Mouse (Mus musculus) megakaryocyte, adult 5-6 weeks (primary cell): ENCODE results near the gene Sprr2f. TPM values are rescaled to one million over a fixed set of nuclear protein-coding genes. Genes with fewer than 3 reads are reported as not detected.

Source experiments
- ATAC-seq: 2 replicates; pipeline ENCODE4 v1.8.0; 2016; ENCODE audit warnings: mild to moderate bottlenecking, inconsistent platforms; ENCODE audit not compliant: poor library complexity, severe bottlenecking
- total RNA-seq, 2 experiments: library from RNA; stranded (forward) in 1 of 2; stranded (reverse) in 1 of 2; fragments of 153-499, 151-499 nt in 1 of 2; fragments of 221-1000, 200-1000 nt in 1 of 2; gene quantifications; 2 replicates each; pipeline versions ENCODE4 v1.2.3 to v1.2.4; 2015 to 2017

Gene Sprr2f
- not detected in 2 replicates for total RNA-seq (2015)
- total RNA-seq (2017), result not detected in 2 replicates

DNA sequence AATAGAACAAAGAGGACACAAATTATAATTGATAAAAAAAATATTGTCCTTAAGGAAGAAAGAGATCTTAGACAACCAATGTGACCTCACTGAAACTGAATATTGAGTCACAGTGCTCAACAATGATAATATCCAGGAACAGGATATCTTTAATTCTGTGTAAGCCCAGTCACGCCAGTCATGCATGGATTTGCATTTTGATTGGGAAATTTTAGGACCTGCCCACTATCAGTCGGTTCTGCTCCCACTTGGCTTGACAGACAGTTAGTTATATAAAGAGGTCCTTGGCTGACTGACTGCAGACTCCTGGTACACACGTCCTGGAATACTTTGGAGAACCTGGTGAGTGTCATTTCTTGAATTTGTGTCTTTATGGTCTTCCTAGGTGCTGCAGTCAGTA, at the start of gene Sprr2f:
Sprr2f (plus strand) TSS at position 301 of the 400 bp plus-strand sequence.
- ATAC-seq, result no peak

DNA sequence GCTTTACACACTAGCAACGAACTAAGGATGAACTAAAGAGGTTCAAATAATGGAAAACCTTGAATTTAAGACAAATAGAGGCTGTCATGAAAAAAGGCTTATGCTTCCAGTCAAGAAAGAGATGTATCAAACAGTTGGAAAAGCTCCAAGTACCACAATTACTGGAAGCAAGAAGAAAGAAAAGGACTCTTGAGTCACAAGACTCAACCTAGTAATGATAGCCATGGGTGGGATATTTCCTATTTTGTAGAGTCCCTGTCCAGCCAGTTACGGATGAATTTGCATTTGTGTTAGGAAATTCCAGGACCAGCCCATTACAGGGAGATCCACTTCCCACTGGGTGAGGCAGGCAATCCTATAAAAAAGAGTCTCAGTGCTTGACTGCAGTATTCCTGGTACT, 48.7 kb upstream of the Sprr2f start, which contains the start of gene Sprr2b:
Sprr2b (plus strand) TSS at position 301 of the 400 bp plus-strand sequence.
- ATAC-seq, result no peak

DNA sequence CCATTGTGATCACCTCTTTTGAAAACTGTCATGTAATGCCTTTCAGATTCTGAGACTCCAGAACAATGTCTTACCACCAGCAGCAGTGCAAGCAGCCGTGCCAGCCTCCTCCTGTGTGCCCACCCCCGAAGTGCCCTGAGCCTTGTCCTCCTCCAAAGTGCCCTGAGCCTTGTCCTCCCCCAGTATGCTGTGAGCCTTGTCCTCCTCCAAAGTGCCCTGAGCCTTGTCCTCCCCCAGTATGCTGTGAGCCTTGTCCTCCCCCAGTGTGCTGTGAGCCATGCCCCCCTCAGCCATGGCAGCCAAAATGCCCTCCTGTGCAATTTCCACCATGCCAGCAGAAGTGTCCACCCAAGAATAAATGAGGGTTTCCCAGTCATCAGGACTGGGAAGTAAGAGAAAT, 47.6 kb upstream of the Sprr2f start:
- ATAC-seq, result no peak

DNA sequence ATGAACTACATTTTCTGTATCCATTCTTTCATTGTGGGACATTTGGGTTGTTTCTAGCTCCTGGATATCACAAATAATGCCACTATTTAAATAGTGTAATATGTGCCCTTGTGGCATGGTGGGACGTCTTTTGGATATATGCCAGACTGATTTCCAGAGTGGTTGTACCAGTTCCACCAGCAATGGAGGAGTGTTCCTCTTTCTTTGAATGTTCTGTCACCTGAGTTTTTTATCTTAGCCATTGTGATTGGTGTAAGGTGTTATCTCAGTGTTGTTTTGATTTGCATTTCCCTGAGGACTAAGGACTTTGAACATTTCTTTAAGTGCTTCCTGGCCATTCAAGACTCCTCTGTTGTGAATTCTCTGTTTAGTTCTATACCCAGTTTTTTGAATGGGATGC, 28.7 kb upstream of the Sprr2f start:
- no peak for ATAC-seq

DNA sequence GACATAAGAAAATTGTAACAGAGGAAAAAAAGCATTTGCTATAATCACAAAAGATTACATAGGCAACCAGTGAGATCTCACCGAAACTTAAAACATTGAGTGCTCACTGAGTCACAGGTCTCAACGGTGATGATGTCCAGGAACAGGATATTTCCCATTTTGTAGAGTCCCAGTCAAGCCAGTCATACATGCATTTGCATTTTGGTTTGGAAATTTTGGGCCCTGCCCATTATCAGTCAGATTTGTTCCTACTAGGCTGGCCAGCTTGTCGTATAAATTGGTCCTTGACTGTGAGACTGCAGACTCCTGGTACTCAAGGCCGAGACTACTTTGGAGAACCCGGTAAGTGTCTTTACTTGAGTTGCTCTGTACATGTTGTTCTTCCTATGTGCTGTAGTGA, 26.1 kb upstream of the Sprr2f start, which contains the start of gene Sprr2d:
Sprr2d (plus strand) TSS at position 301 of the 400 bp plus-strand sequence.
- ATAC-seq, result no peak

DNA sequence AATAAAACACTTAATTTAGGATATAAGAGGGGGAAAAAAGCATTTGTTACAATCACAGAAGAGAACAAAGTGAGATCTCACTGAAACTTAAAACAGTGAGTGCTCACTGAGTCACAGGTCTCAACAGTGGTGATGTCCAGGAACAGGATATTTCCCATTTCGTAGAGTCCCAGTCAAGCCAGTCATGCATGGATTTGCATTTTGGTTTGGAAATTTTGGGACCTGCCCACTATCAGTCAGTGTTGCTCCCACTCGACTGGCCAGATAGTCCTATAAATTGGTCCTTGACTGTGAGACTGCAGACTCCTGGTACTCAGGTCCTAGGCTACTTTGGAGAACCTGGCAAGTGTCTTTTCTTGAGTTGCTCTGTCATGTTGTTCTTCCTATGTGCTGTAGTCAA, 13.1 kb upstream of the Sprr2f start, which contains the start of gene Sprr2e:
Sprr2e (plus strand) TSS at position 301 of the 400 bp plus-strand sequence.
- ATAC-seq, result no peak

DNA sequence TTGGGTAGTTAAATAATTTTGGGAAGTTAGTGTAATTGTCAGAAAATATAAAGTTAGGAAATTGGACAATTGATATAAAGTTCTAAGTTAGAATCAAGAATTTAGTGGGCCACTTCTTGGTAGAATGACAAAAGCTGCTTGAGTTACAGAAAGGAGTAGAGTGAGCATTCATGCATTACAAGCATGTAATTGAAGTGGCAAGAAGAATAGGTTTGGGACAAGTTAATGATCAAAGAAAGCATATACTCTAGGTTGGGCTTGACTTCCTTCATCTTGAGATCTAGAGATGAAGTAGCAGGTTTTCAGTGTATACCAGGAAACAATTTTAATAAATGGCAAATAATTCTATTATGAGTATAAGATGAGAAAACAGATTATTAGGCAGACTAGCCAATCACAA, 3.4 kb upstream of the Sprr2f start:
- ATAC-seq, result no peak

DNA sequence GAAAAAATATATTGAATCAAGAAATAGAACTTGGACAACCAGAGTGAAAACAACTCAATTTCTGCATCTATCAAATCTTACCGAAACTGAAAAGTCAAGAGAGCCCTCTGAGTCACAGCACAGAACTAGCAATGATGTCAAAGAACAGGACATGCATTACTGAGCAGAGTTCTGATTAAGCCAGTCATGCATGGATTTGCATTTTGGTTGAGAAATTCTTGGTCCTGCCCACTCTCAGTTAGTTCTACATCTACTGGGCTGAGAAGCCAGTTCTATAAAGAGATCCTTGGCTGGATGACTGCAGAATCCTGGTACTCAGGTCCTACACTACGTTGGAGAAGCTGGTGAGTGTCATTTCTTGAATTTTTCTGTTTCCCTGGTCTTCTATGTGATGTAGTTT, 8.6 kb downstream of the Sprr2f start:
- no peak for ATAC-seq

DNA sequence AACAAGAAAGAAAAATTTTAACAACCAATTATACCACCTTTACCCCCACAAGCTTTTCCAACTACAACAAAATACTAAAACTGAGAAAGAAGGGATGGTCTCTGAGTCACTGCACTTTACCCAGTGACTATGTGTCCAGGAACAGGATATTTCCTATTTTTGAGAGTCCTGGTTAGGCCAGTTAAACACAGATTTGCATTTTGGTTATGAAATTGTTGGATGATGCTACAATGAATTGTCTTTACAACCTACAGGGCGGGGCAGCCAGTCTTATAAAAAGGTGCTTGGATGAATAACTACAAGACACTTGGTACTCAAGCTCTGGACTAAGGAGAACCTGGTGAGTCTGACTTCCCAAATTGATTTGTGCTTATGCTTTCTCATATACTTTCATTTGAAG, 20.4 kb downstream of the Sprr2f start, which contains the start of gene Sprr2h:
Sprr2h (plus strand) TSS at position 301 of the 400 bp plus-strand sequence.
- no peak for ATAC-seq

DNA sequence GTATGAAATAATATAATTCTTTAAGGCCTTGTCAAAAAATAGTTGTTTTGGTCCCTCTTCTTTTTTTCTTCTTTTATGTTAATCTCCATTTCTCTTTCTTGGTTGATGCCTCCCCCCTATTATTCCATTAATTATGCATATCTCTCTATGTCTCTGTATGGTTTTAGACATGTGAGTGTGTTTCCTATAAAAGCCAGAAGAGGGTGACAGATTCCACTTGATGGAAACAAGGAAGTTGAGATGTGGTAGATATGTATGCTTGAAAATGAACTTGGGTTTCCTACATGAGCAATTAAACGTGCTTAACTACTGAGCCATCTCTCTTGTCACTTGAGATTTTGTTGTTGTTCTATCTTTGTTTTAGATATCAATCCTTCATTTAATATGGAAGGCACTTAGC, 29.3 kb downstream of the Sprr2f start:
- ATAC-seq, result no peak

DNA sequence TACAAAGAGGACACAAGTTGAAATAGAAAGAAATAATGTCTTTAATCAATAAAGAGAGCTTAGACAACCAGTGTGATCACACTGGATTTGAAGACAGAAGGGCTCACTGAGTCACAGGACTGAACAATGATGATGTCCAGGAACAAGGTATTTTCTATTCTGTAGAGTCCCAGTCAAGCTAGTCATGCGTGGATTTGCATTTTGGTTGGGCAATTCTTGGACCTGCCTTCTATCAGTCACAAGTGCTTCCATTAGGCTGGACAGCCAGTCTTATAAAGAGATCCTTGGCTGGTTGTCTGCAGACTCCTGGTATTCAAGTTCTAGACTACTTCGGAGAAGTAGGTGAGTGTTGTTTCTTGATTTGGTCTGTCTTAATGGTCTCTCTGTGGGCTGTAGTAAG, 42.7 kb downstream of the Sprr2f start, which contains the start of gene Sprr2i:
Sprr2i (plus strand) TSS at position 301 of the 400 bp plus-strand sequence.
- no peak for ATAC-seq

Other genes with a start within 250 kb of the Sprr2f start
- gene Prr9, start 241.2 kb upstream of the Sprr2f start, total RNA-seq (2015), result not detected in 2 replicates
- not detected in 2 replicates for gene Prr9, start 241.2 kb upstream of the Sprr2f start, total RNA-seq (2017)
- gene Lelp1, start 222.4 kb upstream of the Sprr2f start, total RNA-seq (2015), result not detected in 2 replicates
- gene Lelp1, start 222.4 kb upstream of the Sprr2f start, total RNA-seq (2017), result not detected in 2 replicates
- not detected in 2 replicates for gene Sprr2a1, start 149.4 kb upstream of the Sprr2f start, total RNA-seq (2015)
- gene Sprr2a1, start 149.4 kb upstream of the Sprr2f start, total RNA-seq (2017), result not detected in 2 replicates
- gene Sprr2a2, start 149.3 kb upstream of the Sprr2f start, total RNA-seq (2015), result not detected in 2 replicates
- gene Sprr2a2, start 149.3 kb upstream of the Sprr2f start, total RNA-seq (2017), result not detected in 2 replicates
- not detected in 2 replicates for gene Sprr2a3, start 79.8 kb upstream of the Sprr2f start, total RNA-seq (2015)
- gene Sprr2a3, start 79.8 kb upstream of the Sprr2f start, total RNA-seq (2017), result not detected in 2 replicates
- not detected in 2 replicates for gene Sprr2b, start 48.6 kb upstream of the Sprr2f start, total RNA-seq (2015)
- gene Sprr2b, start 48.6 kb upstream of the Sprr2f start, total RNA-seq (2017), result not detected in 2 replicates
- not detected in 2 replicates for gene Sprr2d, start 26.0 kb upstream of the Sprr2f start, total RNA-seq (2015)
- gene Sprr2d, start 26.0 kb upstream of the Sprr2f start, total RNA-seq (2017), result not detected in 2 replicates
- not detected in 2 replicates for gene Sprr2e, start 13.0 kb upstream of the Sprr2f start, total RNA-seq (2015)
- gene Sprr2e, start 13.0 kb upstream of the Sprr2f start, total RNA-seq (2017), result not detected in 2 replicates
- gene Sprr2h, start 20.5 kb downstream of the Sprr2f start, total RNA-seq (2015), result not detected in 2 replicates
- gene Sprr2h, start 20.5 kb downstream of the Sprr2f start, total RNA-seq (2017), result not detected in 2 replicates
- gene Sprr2i, start 42.8 kb downstream of the Sprr2f start, total RNA-seq (2015), result not detected in 2 replicates
- not detected in 2 replicates for gene Sprr2i, start 42.8 kb downstream of the Sprr2f start, total RNA-seq (2017)
- not detected in 2 replicates for gene Sprr2j-ps, start 52.9 kb downstream of the Sprr2f start, total RNA-seq (2015)
- not detected in 2 replicates for gene Sprr2j-ps, start 52.9 kb downstream of the Sprr2f start, total RNA-seq (2017)
- 7.0 and 7.4 TPM in 2 replicates for gene Gm9774, start 64.2 kb downstream of the Sprr2f start, total RNA-seq (2015)
- 1.1 and 2.3 TPM in 2 replicates for gene Gm9774, start 64.2 kb downstream of the Sprr2f start, total RNA-seq (2017)
- gene Sprr2k, start 67.4 kb downstream of the Sprr2f start, total RNA-seq (2015), result not detected in 2 replicates
- not detected in 2 replicates for gene Sprr2k, start 67.4 kb downstream of the Sprr2f start, total RNA-seq (2017)
- not detected in 2 replicates for gene Sprr1b, start 73.6 kb downstream of the Sprr2f start, total RNA-seq (2015)
- not detected in 2 replicates for gene Sprr1b, start 73.6 kb downstream of the Sprr2f start, total RNA-seq (2017)
- not detected in 2 replicates for gene Sprr3, start 93.5 kb downstream of the Sprr2f start, total RNA-seq (2015)
- gene Sprr3, start 93.5 kb downstream of the Sprr2f start, total RNA-seq (2017), result not detected in 2 replicates
- gene Sprr1a, start 120.7 kb downstream of the Sprr2f start, total RNA-seq (2015), result not detected in 2 replicates
- gene Sprr1a, start 120.7 kb downstream of the Sprr2f start, total RNA-seq (2017), result not detected in 2 replicates
- gene Sprr4, start 135.3 kb downstream of the Sprr2f start, total RNA-seq (2015), result not detected in 2 replicates
- not detected in 2 replicates for gene Sprr4, start 135.3 kb downstream of the Sprr2f start, total RNA-seq (2017)
- gene 2310046K23Rik, start 169.3 kb downstream of the Sprr2f start, total RNA-seq (2015), result not detected in 2 replicates
- not detected in 2 replicates for gene 2310046K23Rik, start 169.3 kb downstream of the Sprr2f start, total RNA-seq (2017)
- gene Ivl, start 208.5 kb downstream of the Sprr2f start, total RNA-seq (2015), result 0.18 TPM in 1 of 2 replicates, not detected in the other
- gene Ivl, start 208.5 kb downstream of the Sprr2f start, total RNA-seq (2017), result not detected in 2 replicates
- gene Smcp, start 223.8 kb downstream of the Sprr2f start, total RNA-seq (2015), result not detected in 2 replicates
- not detected in 2 replicates for gene Smcp, start 223.8 kb downstream of the Sprr2f start, total RNA-seq (2017)
- not detected in 2 replicates for gene 2210017I01Rik, start 242.3 kb downstream of the Sprr2f start, total RNA-seq (2015)
- gene 2210017I01Rik, start 242.3 kb downstream of the Sprr2f start, total RNA-seq (2017), result not detected in 2 replicates